Mouse (Mus musculus) neural tube, embryonic 11.5 days (tissue): ENCODE results near the gene Wnk2. TPM values are rescaled to one million over a fixed set of nuclear protein-coding genes. Genes with fewer than 3 reads are reported as not detected.

Experiments used
- ATAC-seq: fragments of 200-750 bp; cut with Nextera tagmentation; 2 replicates; pipeline ENCODE4 v1.8.0; 2017; ENCODE audit warnings: moderate number of reproducible peaks, mild to moderate bottlenecking, moderate TSS enrichment, moderate library complexity; ENCODE audit not compliant: insufficient read depth, low FRiP score, low TSS enrichment
- DNase-seq: peaks from one replicate; pipeline ENCODE4 v3.0.0-alpha.2; 2015; ENCODE audit warnings: low spot score
- H3K27ac ChIP-seq: fragments of 300-500 bp; sonication (generic); 2 replicates; pipeline ENCODE4 v1.5.1; 2014; ENCODE audit warnings: low read depth, mild to moderate bottlenecking, low read length
- H3K27me3 ChIP-seq: fragments of 300-500 bp; sonication (generic); 2 replicates; pipeline ENCODE4 v1.6.1; 2014; ENCODE audit warnings: mild to moderate bottlenecking, low read length, mixed read lengths; ENCODE audit not compliant: control insufficient read depth, insufficient read depth
- H3K36me3 ChIP-seq: fragments of 300-500 bp; sonication (generic); 2 replicates; pipeline ENCODE4 v1.6.1; 2014; ENCODE audit warnings: mild to moderate bottlenecking, low read length, moderate library complexity, mixed read lengths; ENCODE audit not compliant: control insufficient read depth, insufficient read depth
- H3K4me1 ChIP-seq: fragments of 300-500 bp; sonication (generic); 2 replicates; pipeline ENCODE4 v1.6.1; 2014; ENCODE audit warnings: low read length, mixed read lengths; ENCODE audit not compliant: control insufficient read depth, insufficient read depth
- H3K4me2 ChIP-seq: fragments of 300-500 bp; sonication (generic); 2 replicates; pipeline ENCODE4 v1.6.1; 2014; ENCODE audit warnings: low read depth, mild to moderate bottlenecking, moderate library complexity
- H3K4me3 ChIP-seq: fragments of 300-500 bp; sonication (generic); 2 replicates; pipeline ENCODE4 v1.5.1; 2014; ENCODE audit warnings: low read depth, low read length
- H3K9ac ChIP-seq: fragments of 300-500 bp; sonication (generic); 2 replicates; pipeline ENCODE4 v1.6.1; 2014; ENCODE audit warnings: mild to moderate bottlenecking, low read length
- H3K9me3 ChIP-seq: fragments of 300-500 bp; sonication (generic); 2 replicates; pipeline ENCODE4 v1.6.1; 2016; ENCODE audit warnings: low read length; ENCODE audit not compliant: control insufficient read depth
- WGBS: fragments of 180-500 bp; shearing (Covaris S2); extraction: QIAGEN DNeasy Blood & Tissue Kit; methylation state at CpG from one replicate; pipeline ENCODE4 v1.1.7; 2014; 5-methylcytosine and 5-hydroxymethylcytosine counted together
- polyA plus RNA-seq: library from polyadenylated mRNA; unstranded; fragments of >200 nt; fragmentation: Nextera tagmentation; extraction: Ambion mirVana; gene quantifications from 2 replicates; pipeline ENCODE4 v1.2.1, GENCODE M21; 2014

The Wnk2 gene
- polyA plus RNA-seq, 1 experiment from 2014 or later: 10.7 TPM

DNA sequence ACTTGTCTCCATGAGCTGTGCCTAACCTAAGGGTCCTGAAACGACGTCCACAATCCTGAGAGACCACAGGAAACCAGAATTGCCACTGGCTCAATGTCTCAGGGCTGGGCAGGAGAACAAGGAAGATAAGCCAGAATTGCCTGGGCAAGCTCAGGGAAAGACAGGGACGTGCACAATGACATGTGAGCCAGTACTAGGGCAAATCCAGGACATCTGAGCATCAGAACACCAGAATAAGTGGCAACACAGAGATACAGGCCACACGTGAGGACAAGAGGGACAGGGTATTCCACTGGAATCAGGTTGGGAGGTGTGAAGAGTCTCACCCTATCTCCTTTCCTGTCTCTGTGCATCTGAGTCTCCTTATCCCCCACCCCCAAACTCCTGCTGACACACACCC, 61.4 kb downstream of the Wnk2 start:
- DNase-seq: no peak
- Histone ChIP-seq H3K4me2 (no peak overlapping the region), H3K4me1 (no peaks in the 10 kb centered on the region), H3K4me3 (no peak overlapping the region), H3K9me3 (no peaks in the 10 kb centered on the region), H3K27me3 (no peaks in the 10 kb centered on the region), H3K36me3 (no peaks in the 10 kb centered on the region; the same call in 1 of the 2 replicates), H3K9ac (no peak overlapping the region), H3K27ac (no peak overlapping the region)
- WGBS: 86% methylated on average over 4 of the region's 4 CpGs
- no peak for ATAC-seq

DNA sequence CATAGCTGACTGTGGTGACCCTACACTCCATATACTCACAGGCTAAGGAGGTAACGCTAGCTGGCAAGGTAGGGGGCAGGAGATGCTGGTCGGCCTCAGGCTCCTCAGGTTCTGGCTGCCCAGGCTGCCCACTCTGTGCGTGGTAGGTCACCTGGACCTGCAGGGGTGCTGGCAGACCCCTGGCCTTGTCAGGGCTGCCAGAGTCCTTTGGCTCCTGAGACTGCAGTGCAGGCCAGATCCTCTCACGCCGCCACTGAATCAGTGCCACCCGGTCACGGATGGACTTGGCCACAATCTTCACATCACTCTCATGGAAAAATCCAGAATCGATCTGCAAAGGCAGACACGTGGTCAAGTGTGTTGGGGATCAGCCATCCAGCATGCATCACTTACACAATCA, 62.6 kb downstream of the Wnk2 start:
- Histone ChIP-seq H3K9ac (no peak overlapping the region), H3K4me2 (no peak overlapping the region), H3K4me3 (no peak overlapping the region), H3K27me3 (no peaks in the 10 kb centered on the region), H3K36me3 (no peaks in the 10 kb centered on the region; the same call in 1 of the 2 replicates), H3K9me3 (no peaks in the 10 kb centered on the region), H3K4me1 (no peaks in the 10 kb centered on the region), H3K27ac (no peak overlapping the region)
- DNase-seq (no peak), ATAC-seq (no peak)
- 92% methylated on average over 9 of the region's 9 CpGs for WGBS

DNA sequence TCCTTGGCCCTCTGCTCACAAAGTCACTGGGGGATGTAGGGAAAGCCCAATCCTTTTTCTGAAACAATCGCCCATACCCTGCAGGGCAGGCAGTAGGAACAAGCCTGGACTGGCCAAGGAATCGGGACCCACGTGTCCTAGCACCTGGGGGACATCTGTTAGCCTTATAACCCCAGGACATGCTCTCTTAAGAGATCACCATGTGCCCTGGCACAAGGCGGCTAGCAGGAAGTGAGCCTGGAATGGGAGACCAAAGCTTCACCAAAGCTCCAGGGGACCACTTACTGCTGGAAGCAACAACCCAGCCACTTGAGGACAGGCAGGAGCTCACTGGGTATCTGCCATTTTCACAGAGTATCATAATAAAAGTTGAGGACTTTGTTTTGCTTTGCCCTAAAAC, 63.0 kb downstream of the Wnk2 start:
- no peak overlapping the region for H3K9ac ChIP-seq
- no peaks in the 10 kb centered on the region for H3K4me1 ChIP-seq
- H3K27ac ChIP-seq: no peak overlapping the region
- H3K36me3 ChIP-seq: no peaks in the 10 kb centered on the region; the same call in 1 of the 2 replicates
- DNase-seq: no peak
- no peak overlapping the region for H3K4me3 ChIP-seq
- no peak for ATAC-seq
- WGBS: 75% methylated on average over 4 of the region's 4 CpGs
- H3K27me3 ChIP-seq: no peaks in the 10 kb centered on the region
- no peaks in the 10 kb centered on the region for H3K9me3 ChIP-seq
- no peak overlapping the region for H3K4me2 ChIP-seq

DNA sequence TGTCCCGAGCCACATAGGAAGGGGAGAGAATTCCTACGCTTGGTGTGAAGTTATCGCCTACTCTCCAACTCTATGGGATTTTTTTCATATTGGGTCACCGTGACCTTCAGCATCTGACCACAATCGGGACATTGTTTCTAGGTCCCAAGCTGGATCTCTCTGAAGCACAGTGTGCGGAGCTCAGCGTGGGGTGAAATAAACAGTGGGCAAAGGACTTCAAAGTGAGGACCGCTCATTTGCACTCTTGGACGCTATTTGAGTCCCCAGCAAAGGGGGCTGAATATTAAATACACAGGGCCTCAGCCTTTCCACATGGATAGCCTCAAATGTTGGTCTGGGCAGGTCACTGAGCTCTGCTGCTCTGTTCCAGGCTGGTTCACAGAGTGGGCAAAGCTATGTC, 63.9 kb downstream of the Wnk2 start:
- Histone ChIP-seq H3K4me2 (no peak overlapping the region), H3K27me3 (no peaks in the 10 kb centered on the region), H3K9ac (no peak overlapping the region), H3K4me3 (no peak overlapping the region), H3K4me1 (no peaks in the 10 kb centered on the region), H3K9me3 (no peaks in the 10 kb centered on the region), H3K27ac (no peak overlapping the region), H3K36me3 (no peaks in the 10 kb centered on the region; the same call in 1 of the 2 replicates)
- WGBS: 69% methylated on average over 9 of the region's 9 CpGs
- ATAC-seq (no peak), DNase-seq (no peak)

DNA sequence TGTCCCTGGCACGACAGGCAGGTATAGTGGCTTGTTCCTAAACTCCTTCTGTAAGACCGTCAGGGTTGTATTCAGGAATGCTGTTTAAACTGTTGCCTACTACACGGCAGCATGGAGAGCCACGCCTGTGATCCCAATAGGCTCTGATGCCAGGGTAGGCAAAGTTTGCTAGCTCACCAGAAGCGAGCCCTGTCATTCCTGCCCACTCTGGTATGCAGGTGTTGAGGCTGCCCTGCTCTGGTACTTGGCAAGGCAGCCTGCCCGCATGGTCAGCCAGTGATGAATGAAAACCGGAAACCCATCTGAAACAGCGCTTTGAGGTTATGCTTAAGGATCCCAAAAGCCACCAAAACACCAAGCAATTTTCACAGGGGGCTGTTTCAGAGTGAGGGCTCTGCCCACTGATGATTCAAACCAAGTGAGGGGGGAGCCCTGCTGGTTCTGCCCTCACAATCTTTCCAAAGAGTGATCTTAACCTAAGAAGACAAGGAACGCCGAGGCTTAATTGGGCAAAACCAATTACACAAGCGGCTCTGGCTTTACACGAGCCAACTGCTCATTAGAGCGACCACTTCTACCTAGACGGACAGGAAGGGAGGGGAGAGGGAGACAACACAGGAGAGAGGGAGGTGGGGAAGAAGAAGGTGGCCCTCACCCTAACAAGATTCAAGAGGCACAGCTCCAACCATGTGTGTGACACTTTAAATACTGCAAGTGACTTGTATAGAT, 65.5 kb downstream of the Wnk2 start:
- ATAC-seq: no peak
- 89% methylated on average over 14 of the region's 14 CpGs for WGBS
- H3K4me1 ChIP-seq: no peaks in the 10 kb centered on the region
- no peaks in the 10 kb centered on the region for H3K27me3 ChIP-seq
- H3K4me2 ChIP-seq: no peak overlapping the region
- DNase-seq: no peak
- H3K9me3 ChIP-seq: no peaks in the 10 kb centered on the region
- no peaks in the 10 kb centered on the region; the same call in 1 of the 2 replicates for H3K36me3 ChIP-seq
- H3K4me3 ChIP-seq: no peak overlapping the region
- no peak overlapping the region for H3K9ac ChIP-seq
- H3K27ac ChIP-seq: no peak overlapping the region

DNA sequence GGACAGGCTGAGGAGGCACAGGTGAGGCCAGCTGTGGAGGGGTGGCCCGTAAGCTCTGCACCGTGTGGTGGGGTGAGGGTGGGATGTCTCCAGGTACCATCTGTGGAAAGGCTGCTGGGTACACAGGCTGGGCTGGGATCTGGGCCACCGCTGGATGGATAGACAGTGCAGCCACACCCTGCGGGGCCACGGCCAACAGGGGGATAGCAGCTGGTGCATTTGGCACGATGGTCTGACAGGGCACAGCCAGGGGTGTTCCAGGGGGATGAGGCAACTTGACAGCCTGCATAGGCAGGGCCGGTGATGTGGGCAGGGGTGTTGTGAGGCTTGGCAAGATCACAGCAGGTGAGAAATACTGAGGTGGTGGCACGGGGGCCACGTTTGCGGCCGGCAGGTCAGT, 71.6 kb downstream of the Wnk2 start:
- no peak overlapping the region for H3K9ac ChIP-seq
- ATAC-seq: no peak
- no peak overlapping the region for H3K27ac ChIP-seq
- H3K4me3 ChIP-seq: no peak overlapping the region
- no peaks in the 10 kb centered on the region for H3K36me3 ChIP-seq
- no peaks in the 10 kb centered on the region for H3K4me1 ChIP-seq
- H3K4me2 ChIP-seq: no peak overlapping the region
- H3K27me3 ChIP-seq: no peaks in the 10 kb centered on the region
- H3K9me3 ChIP-seq: no peaks in the 10 kb centered on the region
- DNase-seq: no peak
- WGBS: 90% methylated on average over 11 of the region's 11 CpGs

DNA sequence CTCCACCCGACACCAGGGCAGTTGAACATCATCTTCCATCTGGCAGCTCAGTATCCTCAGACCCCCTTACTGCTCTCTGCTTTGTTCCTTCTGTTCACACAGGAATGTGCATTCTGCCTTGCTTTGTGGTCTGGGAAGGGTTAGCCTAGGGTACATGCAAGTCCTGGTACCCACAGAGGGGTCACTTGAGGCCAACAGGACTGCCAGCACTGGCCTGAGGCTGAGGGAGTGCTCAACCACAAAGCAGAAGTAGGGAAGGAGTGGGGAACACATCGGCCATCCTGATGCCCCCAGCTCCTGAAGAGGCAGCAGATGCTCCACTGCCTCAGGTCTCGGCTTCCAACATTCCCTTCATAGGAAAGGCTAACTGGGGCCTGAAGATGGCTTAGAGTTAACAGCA, 72.4 kb downstream of the Wnk2 start:
- Histone ChIP-seq H3K36me3 (no peaks in the 10 kb centered on the region; the same call in 1 of the 2 replicates), H3K4me1 (no peaks in the 10 kb centered on the region), H3K9me3 (no peaks in the 10 kb centered on the region), H3K27me3 (no peaks in the 10 kb centered on the region), H3K27ac (no peak overlapping the region), H3K4me2 (no peak overlapping the region), H3K4me3 (no peak overlapping the region), H3K9ac (no peak overlapping the region)
- ATAC-seq (no peak), DNase-seq (no peak)
- 85% methylated on average over 3 of the region's 3 CpGs for WGBS

DNA sequence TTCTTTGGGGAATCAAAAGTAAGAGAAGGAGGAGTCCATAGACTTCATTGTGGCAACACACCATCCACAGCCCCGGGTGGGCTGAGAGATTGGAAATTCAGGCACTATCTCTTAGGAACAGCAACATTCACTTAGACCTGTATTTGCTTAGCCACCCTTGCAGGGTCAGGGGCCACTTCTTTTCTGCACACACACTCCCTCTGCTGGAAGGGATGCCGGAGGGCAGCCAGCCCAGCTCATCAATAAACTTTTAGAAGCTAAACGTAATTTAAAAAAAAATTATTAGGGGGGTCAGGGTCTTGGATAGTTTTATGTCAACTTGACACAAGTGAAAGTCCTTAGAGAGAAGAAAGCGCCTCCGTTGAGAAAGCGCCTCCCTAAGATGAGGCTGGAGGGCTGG, 74.5 kb downstream of the Wnk2 start:
- 82% methylated on average over 6 of the region's 6 CpGs for WGBS
- H3K4me1 ChIP-seq: no peaks in the 10 kb centered on the region
- H3K4me3 ChIP-seq: no peak overlapping the region
- no peaks in the 10 kb centered on the region; the same call in 1 of the 2 replicates for H3K36me3 ChIP-seq
- no peak for ATAC-seq
- H3K9ac ChIP-seq: no peak overlapping the region
- no peaks in the 10 kb centered on the region for H3K9me3 ChIP-seq
- DNase-seq: no peak
- no peak overlapping the region for H3K4me2 ChIP-seq
- H3K27ac ChIP-seq: no peak overlapping the region
- H3K27me3 ChIP-seq: no peaks in the 10 kb centered on the region

DNA sequence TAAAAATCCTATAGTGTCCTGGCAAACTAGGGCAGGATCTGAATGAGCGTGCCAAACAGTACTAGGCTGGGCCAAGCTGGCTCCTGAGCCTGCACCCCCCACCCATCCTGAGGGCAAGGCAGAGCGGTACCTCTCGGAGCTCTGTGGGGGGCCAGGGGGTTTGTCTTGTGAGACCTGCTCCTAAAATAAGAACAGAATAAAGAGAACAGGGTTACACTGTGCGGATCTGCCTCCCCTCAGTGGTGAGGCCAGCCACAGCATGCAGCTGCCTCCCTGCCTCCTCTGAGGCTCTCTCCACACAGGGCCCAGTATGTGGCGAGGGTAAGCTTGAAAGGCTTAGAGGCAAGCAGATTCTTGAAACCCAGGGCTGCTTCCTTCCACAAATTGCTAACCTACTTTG, 76.0 kb downstream of the Wnk2 start:
- no peak overlapping the region for H3K27ac ChIP-seq
- H3K4me1 ChIP-seq: no peaks in the 10 kb centered on the region
- H3K4me2 ChIP-seq: no peak overlapping the region
- peaks cover 2% of the 10 kb centered on the region; the same call in 1 of the 2 replicates for H3K36me3 ChIP-seq
- H3K9ac ChIP-seq: no peak overlapping the region
- WGBS: 88% methylated on average over 5 of the region's 5 CpGs
- ATAC-seq (no peak), DNase-seq (no peak)
- no peaks in the 10 kb centered on the region for H3K27me3 ChIP-seq
- H3K9me3 ChIP-seq: no peaks in the 10 kb centered on the region
- no peak overlapping the region for H3K4me3 ChIP-seq
